Mouse (Mus musculus) kidney, embryonic 14.5 days (tissue): ENCODE measurements around the gene Nop10. TPM values are rescaled to one million over a fixed set of nuclear protein-coding genes. Genes with fewer than 3 reads are reported as not detected.

Experiments used
- ATAC-seq: fragments of 200-750 bp; cut with Nextera tagmentation; 2 replicates; pipeline ENCODE4 v1.8.0; 2017; ENCODE audit warnings: moderate number of reproducible peaks, mild to moderate bottlenecking, moderate TSS enrichment, moderate library complexity; ENCODE audit not compliant: low FRiP score, low TSS enrichment
- H3K27ac ChIP-seq: fragments of 300-500 bp; sonication (generic); 2 replicates; pipeline ENCODE4 v1.5.1; 2014; ENCODE audit warnings: low read depth, mild to moderate bottlenecking, low read length, moderate library complexity, mixed read lengths
- H3K27me3 ChIP-seq: fragments of 300-500 bp; sonication (generic); 2 replicates; pipeline ENCODE4 v1.6.1; 2014; ENCODE audit warnings: mild to moderate bottlenecking, low read length; ENCODE audit not compliant: control insufficient read depth, insufficient read depth
- H3K36me3 ChIP-seq: fragments of 300-500 bp; sonication (generic); 2 replicates; pipeline ENCODE4 v1.6.1; 2014; ENCODE audit warnings: low read length, mixed read lengths; ENCODE audit not compliant: control insufficient read depth, insufficient read depth
- H3K4me1 ChIP-seq: fragments of 300-500 bp; sonication (generic); 2 replicates; pipeline ENCODE4 v1.6.1; 2014; ENCODE audit warnings: low read length, mixed read lengths; ENCODE audit not compliant: control insufficient read depth, insufficient read depth
- H3K4me2 ChIP-seq: fragments of 300-500 bp; sonication (generic); replicated peaks from 2 replicates; pipeline ENCODE4 v1.6.1; 2014; ENCODE audit warnings: low read depth, mild to moderate bottlenecking, low read length
- H3K4me3 ChIP-seq: fragments of 300-500 bp; sonication (generic); 2 replicates; pipeline ENCODE4 v1.5.1; 2014; ENCODE audit warnings: mild to moderate bottlenecking, low read length
- H3K9ac ChIP-seq: fragments of 300-500 bp; sonication (generic); 2 replicates; pipeline ENCODE4 v1.6.1; 2014; ENCODE audit warnings: low read depth, mild to moderate bottlenecking, low read length, moderate library complexity
- H3K9me3 ChIP-seq: fragments of 300-500 bp; sonication (generic); 2 replicates; pipeline ENCODE4 v1.6.1; 2016; ENCODE audit warnings: low read length; ENCODE audit not compliant: control insufficient read depth
- WGBS: fragments of 180-500 bp; shearing (Covaris S2); extraction: QIAGEN DNeasy Blood & Tissue Kit; methylation state at CpG from one replicate; pipeline ENCODE4 v1.1.7; 2014; 5-methylcytosine and 5-hydroxymethylcytosine counted together
- polyA plus RNA-seq: library from polyadenylated mRNA; unstranded; fragments of >200 nt; fragmentation: Nextera tagmentation; extraction: Ambion mirVana; gene quantifications from 2 replicates; pipeline ENCODE4 v1.2.1, GENCODE M21; 2014

Nop10 gene
- polyA plus RNA-seq, 1 experiment from 2014 or later: 225 TPM

DNA sequence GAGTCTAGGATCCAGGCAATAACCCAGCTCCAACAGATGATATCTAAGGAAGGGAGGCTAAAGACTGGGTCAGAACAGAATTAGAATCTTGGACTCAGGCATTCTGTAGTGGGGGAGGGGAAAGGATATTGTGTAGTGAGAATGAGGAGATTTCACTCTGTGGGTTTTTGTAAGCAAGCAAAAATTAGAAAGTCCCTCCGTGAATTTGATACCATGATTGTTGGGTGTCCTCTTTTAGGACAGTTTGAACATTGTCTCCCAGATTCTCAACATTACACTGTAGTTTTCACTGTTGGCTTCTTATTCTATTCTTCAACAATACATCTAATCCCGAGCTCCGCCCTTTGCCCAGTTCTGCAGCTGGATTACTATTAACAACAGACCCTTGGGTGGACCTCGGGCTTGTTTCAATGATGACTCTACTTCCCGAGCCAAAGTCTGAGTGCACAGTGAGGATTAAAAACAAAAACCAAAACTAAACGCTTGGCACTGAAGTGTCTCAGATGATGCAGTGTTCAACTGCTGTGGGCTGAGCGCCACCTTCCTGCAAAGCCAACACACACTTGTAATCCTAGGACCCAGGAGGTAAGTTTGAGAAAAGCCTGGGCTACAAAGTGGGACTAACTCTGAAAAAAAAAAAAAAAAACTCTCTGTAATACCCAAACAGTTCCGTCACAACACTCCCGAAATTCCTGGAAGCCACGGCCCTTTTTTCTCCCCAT is 2.3 kb upstream of the Nop10 start, which contains the start of gene Nutm1:
Nutm1 (minus strand) TSS at position 51 of the 722 bp plus-strand sequence.
- no peaks in the 10 kb centered on the region for H3K36me3 ChIP-seq
- 0 out of 2 replicates have a peak, but pooled peaks cover 3% of the 10 kb centered on the region for H3K4me1 ChIP-seq
- 77% methylated on average over 10 of the region's 10 CpGs for WGBS
- H3K4me2 ChIP-seq: no peak within 1 kb of the TSS
- ATAC-seq: no peak
- H3K9ac ChIP-seq: no peak within 1 kb of the TSS
- H3K9me3 ChIP-seq: no peaks in the 10 kb centered on the region
- no peak within 1 kb of the TSS for H3K27ac ChIP-seq
- no peaks in the 10 kb centered on the region for H3K27me3 ChIP-seq
- H3K4me3 ChIP-seq: no peak within 1 kb of the TSS

DNA sequence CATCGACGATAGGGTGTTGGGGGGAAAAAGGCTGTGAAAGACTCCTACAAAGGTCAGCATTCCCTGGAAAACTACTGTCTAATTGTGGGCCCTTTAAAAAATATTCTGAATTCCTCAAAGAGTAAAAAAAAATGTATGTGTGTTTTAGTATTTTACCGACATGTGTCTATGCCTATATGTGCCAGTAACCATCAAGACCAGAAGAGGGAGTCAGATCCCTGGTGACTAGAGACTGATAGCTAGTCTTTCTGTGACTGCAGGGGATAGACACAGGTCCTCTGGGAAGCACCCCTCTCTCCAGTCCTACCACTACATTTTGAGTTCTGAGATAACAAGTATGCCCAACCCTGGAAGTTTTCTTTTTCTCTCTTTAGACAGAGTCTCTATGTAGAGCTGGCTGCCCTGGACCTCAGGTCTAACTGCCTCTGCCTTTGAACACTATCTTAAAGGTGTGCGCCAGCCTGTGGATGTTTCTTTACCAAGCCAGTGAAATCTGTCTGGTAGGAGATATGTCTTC is 1.1 kb downstream of the Nop10 start:
- peak overlapping the region; percentile 77 for H3K4me3 ChIP-seq
- 37% methylated on average over 4 of the region's 4 CpGs for whole genome bisulfite sequencing
- no peaks in the 10 kb centered on the region for H3K36me3 ChIP-seq
- H3K27ac ChIP-seq: no peak overlapping the region
- no peaks in the 10 kb centered on the region for H3K9me3 ChIP-seq
- peaks cover 9% of the 10 kb centered on the region; the same call in 1 of the 2 replicates for H3K4me1 ChIP-seq
- no peak for ATAC-seq
- H3K27me3 ChIP-seq: no peaks in the 10 kb centered on the region
- H3K9ac ChIP-seq: peak overlapping the region; percentile 64; the same call in 1 of the 2 replicates
- H3K4me2 ChIP-seq: peak overlapping the region; percentile 52

DNA sequence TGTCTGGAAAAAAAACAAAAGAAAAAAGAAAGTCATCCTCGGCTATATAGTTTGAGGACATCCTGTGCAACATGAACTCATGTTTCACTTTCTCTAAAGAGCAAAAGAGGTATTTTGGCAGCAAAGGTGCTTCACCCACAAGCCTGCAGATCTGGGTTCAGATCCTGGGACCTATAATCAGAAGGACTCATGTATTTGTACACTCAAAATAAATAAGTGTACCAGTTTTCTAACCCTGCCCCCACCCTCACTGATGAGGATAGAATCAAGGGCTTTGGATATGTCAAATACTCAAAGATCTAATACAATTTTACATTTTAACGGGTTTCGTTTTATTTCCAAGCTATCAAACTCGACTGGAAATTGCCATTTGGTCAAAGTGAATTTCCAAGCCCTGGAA is 2.6 kb downstream of the Nop10 start:
- Histone ChIP-seq H3K27me3 (no peaks in the 10 kb centered on the region), H3K4me2 (no peak overlapping the region), H3K27ac (no peak overlapping the region), H3K9me3 (no peaks in the 10 kb centered on the region), H3K9ac (no peak overlapping the region), H3K4me3 (no peak overlapping the region), H3K4me1 (peaks cover 9% of the 10 kb centered on the region; the same call in 1 of the 2 replicates), H3K36me3 (no peaks in the 10 kb centered on the region)
- ATAC-seq: no peak
- 77% methylated on average over 4 of the region's 4 CpGs for WGBS

DNA sequence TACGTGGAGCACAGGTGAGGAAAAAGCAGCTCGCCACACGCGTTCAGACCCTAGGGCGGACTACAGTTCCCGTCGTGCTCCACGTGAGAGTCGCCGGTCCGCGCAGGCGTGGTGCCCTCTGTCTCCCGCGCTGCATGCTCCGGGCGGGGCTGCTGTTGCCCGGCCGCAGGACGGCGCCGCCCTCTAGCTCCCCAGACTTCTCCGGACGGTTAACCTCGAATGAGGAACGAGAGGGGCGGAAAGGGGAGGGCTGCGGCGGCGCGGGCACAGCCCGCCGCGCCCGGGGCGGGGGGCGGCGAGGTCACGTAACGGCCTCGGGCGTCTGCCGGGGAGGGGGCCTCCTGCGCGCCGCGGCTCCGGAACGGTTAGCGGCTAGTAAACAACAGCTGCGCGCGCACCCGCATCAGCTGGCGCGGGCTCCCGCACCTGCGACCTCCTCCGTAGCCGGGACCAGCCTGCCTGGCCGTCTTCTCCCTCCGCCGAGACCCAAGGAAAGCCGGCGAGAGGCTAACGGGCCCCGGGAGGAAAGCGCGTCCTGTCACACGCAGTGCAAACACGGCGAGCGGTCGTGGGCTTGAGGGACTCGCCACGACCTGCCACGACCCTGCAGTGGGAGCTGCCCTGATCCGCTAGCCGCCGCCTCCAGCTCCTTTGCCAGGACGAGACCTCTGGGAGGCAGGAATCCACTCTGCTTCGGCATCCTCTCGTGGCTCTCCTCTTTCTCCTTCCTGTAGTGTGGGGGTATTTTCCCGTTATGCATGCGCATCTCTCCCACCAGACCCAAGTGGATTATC is 3.9 kb downstream of the Nop10 start, which contains the start of gene Slc12a6:
Slc12a6 (plus strand) TSS at position 378 of the 794 bp plus-strand sequence.
- peak; percentile 94 for ATAC-seq
- Histone ChIP-seq H3K9me3 (no peaks in the 10 kb centered on the region), H3K36me3 (no peaks in the 10 kb centered on the region), H3K4me2 (peak within 1 kb of the TSS; percentile 84), H3K9ac (peak within 1 kb of the TSS; percentile 72), H3K27ac (peak within 1 kb of the TSS; percentile 72), H3K4me3 (peak within 1 kb of the TSS; percentile 76), H3K27me3 (no peaks in the 10 kb centered on the region), H3K4me1 (peaks cover 9% of the 10 kb centered on the region; the same call in 1 of the 2 replicates)
- under 1% methylated on average over 69 of the region's 85 CpGs for WGBS

DNA sequence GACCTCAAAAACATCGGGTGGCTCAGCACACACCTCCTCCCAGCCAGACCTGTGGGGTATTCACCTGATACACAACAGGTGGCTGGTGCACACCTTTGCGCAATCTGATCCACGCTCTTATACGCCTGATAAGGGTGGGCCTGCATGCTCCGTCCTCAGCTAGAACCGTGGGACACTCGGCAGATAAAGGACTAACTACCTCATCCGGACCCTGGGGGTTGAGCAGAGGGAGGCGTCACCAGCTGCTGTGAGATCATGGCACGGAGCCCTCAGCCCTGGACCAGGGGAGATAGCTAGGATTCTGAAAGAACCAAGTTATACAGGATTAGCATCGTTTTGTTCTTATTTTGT is 4.5 kb downstream of the Nop10 start, which contains the start of gene Gm21985:
Gm21985 (plus strand) TSS at position 73 of the 351 bp plus-strand sequence.
- WGBS: 2% methylated on average over 11 of the region's 11 CpGs
- ATAC-seq: peak; percentile 32; the same call in 1 of the 2 replicates
- H3K27ac ChIP-seq: peak within 1 kb of the TSS; percentile 72
- peak within 1 kb of the TSS; percentile 76 for H3K4me3 ChIP-seq
- H3K9ac ChIP-seq: peak within 1 kb of the TSS; percentile 72
- H3K36me3 ChIP-seq: no peaks in the 10 kb centered on the region
- peak within 1 kb of the TSS; percentile 84 for H3K4me2 ChIP-seq
- H3K9me3 ChIP-seq: no peaks in the 10 kb centered on the region
- peaks cover 9% of the 10 kb centered on the region; the same call in 1 of the 2 replicates for H3K4me1 ChIP-seq
- H3K27me3 ChIP-seq: no peaks in the 10 kb centered on the region

DNA sequence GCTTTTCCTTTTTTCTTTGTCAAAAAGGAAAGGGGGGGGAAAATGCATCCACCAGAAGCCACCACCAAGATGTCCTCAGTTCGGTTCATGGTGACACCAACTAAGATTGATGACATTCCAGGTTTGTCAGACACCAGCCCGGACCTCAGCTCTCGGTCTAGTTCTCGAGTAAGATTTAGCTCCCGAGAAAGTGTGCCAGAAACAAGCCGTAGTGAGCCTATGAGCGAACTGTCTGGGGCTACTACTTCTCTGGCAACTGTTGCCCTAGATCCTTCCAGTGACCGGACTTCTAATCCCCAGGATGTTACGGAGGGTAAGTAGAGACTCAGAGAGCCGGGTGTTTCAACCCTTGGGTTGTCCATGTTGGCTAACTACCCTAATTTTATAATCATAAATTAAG is 5.1 kb downstream of the Nop10 start:
- peak overlapping the region; percentile 72; the same call in 1 of the 2 replicates for H3K9ac ChIP-seq

DNA sequence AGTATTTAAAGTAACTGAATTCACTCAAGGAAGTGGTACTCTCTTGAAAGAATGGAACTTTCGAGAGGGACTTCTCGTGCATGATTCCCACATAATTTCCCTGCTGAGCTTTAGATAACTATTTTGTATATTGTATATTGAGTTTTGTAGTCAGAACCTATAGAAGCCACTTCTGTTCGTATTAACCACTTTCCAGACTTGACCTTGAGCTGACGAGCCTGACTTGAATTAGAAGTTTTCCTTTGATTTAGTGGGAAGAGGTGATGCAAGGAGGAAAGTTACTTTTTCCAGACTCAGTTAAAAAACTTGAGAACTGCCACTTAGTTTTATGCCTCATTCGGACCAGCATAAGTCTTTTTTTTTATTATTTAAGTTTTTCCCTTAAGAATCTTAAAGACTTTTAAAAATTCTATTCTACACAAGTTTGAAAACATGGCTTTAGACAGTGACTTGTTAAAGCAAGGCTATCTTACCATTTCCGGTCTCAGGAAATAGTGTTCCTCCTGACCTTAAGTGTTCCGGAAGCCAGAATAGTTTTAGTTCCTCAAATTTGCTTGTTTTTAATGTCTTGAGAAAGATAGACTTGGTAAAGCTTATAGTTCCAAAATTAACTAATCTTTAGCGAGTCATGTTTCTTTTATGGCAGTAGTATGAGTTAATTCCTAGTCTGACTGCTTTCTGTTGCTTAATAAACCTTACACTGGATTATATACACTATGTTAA is 6.0 kb downstream of the Nop10 start:
- Histone ChIP-seq H3K9me3 (no peaks in the 10 kb centered on the region), H3K27me3 (no peaks in the 10 kb centered on the region), H3K9ac (no peak overlapping the region), H3K36me3 (no peaks in the 10 kb centered on the region), H3K4me2 (peak overlapping the region; percentile 84), H3K27ac (no peak overlapping the region), H3K4me1 (peaks cover 9% of the 10 kb centered on the region; the same call in 1 of the 2 replicates), H3K4me3 (peak overlapping the region; percentile 11)
- ATAC-seq: no peak
- 69% methylated on average over 8 of the region's 8 CpGs for WGBS

More for the DNA sequence above, 5.1 kb downstream of the Nop10 start:
- Histone ChIP-seq H3K27ac (no peak overlapping the region), H3K9me3 (no peaks in the 10 kb centered on the region), H3K4me1 (peaks cover 9% of the 10 kb centered on the region; the same call in 1 of the 2 replicates), H3K4me2 (peak overlapping the region; percentile 84), H3K36me3 (no peaks in the 10 kb centered on the region), H3K27me3 (no peaks in the 10 kb centered on the region), H3K4me3 (peak overlapping the region; percentile 76)
- ATAC-seq: no peak
- 28% methylated on average over 10 of the region's 10 CpGs for WGBS

DNA sequence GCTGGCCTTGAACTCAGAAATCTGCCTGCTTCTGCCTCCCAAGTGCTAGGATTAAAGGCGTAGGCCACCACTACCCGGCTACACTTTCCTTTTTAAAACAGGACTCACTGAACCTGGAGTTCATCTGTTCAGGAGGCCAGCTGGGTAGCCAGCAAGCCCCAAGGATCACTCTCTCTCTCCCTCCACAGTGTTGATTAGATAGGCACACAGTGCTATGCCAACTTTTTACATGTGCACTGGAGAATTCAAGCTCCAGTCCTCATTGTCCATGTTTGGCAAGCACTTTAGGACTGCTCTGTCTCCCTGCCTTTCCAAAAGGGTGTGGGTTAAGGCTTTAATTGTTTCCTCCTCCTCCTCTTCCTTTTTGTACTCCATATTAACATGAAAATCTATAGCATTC is 8.3 kb downstream of the Nop10 start:
- H3K4me2 ChIP-seq: no peak overlapping the region
- ATAC-seq: no peak
- no peaks in the 10 kb centered on the region for H3K27me3 ChIP-seq
- no peak overlapping the region for H3K9ac ChIP-seq
- H3K27ac ChIP-seq: no peak overlapping the region
- H3K4me1 ChIP-seq: peaks cover 7% of the 10 kb centered on the region; the same call in 1 of the 2 replicates
- no peak overlapping the region for H3K4me3 ChIP-seq
- WGBS: 93% methylated on average over 2 of the region's 2 CpGs
- no peaks in the 10 kb centered on the region for H3K36me3 ChIP-seq
- H3K9me3 ChIP-seq: no peaks in the 10 kb centered on the region
